Mouse (Mus musculus) thymus, adult 2 months (tissue): ENCODE data around the gene Tmem131l.

Source experiments
- CTCF ChIP-seq: fragments of 200-500 bp; IDR thresholded peaks from 2 replicates; pipeline ENCODE4 v1.5.1; 2012; ENCODE audit warnings: mild to moderate bottlenecking, control low read depth, low read length, moderate library complexity, borderline replicate concordance; ENCODE audit not compliant: control insufficient read depth, poor library complexity, insufficient read depth; ENCODE audit errors: extremely low read depth
- POLR2A ChIP-seq: fragments of 200-500 bp; IDR thresholded peaks from 2 replicates; pipeline ENCODE4 v1.6.1; 2012; ENCODE audit warnings: mild to moderate bottlenecking, low read length, control low read depth, moderate library complexity; ENCODE audit not compliant: control insufficient read depth, poor library complexity, insufficient read depth; ENCODE audit errors: extremely low read depth

- TF ChIP-seq POLR2A: no peak
- no peak for TF ChIP-seq CTCF
Observed at GRCm38 (mm10) chr3:84005989-84006388, 34.0 kb downstream of the Tmem131l start.
